Mouse (Mus musculus): ENCODE data around the gene Pkp4.

Gene Pkp4

DNA sequence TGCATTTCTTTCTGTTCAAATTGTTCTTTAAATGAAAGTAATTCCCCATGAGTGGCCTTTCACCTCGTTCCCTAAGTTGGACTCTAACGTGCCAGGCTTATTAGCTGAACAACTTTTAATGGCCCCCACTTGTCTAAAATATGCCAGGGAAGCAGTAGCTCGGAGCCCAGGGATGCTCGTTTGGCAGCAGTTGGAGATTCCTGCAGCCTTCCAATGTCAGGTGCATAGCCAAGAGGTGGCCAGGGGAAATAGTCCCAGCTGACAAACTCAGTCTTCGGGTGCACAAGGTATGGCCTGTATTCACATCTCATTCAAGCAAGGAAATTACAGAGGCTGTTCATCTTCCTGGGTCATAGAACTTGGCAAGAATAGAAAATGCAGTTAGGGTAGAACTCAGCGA lies 112.1 kb downstream of the Pkp4 start:
- no peak for DNase-seq

DNA sequence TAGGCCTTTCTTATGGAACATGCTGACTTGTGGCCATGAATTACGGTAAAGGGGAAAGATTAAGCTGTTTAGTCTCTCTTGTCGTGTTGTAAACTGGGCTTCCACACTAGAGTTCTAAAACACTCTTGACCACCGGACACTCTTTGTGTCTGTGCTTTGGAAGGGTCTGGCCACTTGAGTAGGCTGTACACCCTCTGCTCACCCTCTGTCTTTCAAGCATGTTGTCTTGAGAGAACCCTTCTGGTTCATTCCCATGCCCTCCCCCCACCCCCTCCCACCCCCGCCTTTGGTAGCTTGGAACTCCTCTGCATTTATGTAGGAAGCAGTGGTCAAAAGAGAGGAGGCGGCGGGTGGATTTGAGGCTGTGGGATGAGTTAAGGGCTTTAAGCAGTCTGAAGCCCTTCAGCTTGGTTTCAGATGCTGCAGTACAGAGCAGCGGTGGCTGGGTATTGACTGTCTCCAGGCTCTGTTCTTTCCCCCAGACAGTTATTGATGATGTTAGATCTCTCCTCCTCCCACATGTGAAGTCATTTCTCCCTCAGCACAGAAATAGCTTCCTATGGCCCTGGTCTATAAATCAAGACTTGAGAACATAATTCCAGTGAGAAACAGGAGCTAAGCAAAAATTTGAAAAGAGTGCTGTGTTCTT lies 120.4 kb downstream of the Pkp4 start:
- DNase-seq: no peak

DNA sequence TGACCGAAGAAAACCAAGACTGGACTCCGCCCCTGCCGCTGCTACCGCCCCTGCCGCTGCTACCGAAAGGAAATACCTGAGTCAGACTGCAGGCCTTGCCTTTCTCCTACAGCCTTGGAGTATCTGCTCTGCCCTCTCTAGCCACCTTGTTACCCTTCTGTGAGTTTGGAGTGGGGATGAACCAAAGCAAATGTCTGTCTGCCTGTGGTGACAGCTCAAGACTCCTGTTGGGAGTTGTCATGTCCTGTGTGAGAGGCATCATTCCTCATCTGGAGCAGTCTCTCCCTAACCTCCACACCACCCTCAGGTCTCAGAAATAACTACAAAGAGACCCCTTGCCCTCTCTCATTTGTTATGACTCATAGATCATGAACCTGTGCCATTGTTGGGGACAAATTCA lies 122.3 kb downstream of the Pkp4 start:
- DNase-seq: no peak

DNA sequence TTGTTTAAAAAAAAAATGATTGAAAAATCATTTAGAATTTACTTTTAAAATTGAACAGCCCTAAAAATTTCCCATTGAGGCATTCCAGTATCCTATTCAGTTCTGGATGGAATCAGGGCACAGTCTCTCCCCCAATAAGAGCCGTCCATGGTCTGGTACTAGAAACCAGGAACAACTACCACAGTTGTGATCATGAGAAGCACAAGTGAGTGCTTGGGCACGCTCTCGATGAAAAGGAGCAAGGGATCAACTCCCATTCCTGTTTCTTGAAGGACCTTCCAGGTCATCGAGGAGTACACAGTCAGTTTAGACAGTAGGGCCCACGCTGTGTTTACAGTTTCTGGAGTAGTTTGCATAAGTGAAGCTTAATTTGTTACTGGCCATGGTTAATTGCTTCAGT lies 123.6 kb downstream of the Pkp4 start:
- no peak for DNase-seq

DNA sequence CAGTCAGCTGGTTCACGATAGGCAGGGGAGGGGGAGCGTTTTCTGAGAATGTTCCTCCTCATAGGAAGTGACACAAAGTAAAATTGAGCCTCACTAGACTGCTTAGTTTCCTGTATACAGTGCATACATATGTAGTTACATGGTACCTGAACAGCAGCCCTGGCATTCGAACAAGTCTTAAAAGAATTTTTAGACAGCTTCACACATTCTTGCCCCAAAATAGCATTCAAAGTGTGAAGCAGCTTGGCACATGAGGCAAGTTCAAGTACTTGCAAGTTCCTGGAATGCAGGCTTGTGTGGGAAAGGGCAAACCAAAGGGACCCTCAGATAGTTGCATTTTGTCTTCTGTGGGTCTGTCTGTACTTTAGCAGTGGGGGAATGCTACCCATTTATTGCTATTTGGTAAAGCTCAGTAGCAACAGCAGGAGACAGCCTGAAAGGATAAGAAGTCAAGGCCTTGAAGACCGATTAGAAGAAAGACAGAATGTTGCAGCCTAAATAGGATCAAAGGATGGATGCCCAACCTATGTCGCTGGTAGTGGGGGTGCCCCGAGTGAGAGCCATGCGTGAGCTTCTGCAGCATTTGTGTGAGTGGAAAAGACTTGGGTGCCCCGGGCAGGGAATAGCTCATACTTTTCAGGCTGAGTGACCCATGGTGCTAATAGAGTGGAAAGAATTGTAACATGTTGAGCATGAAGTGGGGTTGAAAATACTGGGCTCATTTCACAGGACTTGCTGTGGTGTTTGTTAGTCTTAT lies 124.3 kb downstream of the Pkp4 start:
- peak; percentile 47 for DNase-seq

DNA sequence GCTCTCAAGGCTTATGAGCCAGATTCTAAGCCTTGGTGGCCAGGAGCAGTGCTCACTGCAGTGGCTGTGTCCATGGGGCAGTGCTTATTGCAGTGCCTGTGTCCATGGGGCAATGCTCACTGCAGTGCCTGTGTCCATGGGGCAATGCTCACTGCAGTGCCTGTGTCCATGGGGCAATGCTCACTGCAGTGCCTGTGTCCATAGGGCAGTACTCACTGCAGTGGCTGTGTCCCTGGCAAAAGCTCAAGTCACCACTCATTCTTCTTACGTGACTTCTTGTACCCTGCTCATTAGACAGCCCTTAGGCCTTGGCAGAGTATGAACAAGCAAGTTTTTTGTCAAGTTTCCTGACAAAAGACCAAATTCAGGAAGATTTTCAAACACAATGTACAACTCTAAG lies 124.9 kb downstream of the Pkp4 start:
- no peak for DNase-seq

DNA sequence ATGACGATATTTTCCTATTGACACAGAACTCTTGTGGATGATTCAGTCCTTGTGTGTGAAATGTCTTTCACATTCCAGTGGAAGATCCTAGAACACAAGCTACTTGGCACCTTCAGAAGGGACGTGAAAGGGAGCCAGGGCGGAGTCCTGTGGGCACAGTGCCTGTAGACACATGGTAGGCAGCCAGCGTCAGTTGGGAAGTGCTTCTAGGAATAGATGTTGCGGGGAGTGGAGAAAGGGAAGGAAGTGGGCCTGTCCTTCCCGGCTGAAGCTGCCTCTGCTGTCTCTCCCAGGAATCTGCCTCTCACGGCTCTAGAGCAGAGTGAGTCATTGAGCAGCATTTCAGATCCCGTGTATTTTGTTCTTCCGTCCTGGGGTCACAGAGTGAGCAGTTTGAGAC lies 125.6 kb downstream of the Pkp4 start:
- no peak for DNase-seq

DNA sequence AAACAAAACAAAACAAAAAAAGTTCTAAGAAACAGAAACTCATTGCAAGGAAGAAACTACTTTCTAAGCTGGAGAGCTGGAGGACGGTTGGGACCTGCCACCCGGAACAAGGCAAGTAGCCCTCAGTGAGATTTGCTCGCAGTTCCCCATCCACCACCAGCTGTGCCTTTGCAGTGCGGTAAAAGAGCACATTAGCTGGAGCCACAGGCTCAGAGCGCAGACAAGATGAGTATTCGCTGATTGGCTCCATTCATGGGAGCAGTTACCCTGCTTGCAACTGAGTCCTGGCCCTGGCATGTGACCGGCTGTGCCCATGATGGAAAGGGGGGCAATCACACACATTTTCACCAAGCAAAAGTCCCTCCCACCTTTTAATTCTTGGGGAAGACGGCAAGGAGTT lies 127.0 kb downstream of the Pkp4 start:
- DNase-seq: no peak

DNA sequence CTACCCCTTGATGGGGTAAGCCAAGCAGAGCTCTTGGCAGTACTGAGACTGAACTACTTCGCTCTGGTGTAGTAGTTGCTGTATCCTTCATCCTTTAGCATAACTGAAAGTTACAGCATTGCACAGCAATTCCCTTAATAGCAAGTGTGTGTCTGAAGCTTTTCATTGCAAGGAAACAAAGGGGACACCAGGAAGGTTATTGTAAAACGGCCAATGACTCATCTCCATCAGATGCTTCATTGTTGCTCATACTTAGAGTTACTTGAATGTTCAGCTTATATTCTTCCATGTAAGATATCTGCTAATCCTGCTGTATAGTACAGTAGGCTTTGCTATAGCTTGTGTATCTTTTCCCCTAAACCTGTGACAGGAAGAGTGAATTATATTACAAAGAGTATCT lies 128.8 kb downstream of the Pkp4 start:
- no peak for DNase-seq

DNA sequence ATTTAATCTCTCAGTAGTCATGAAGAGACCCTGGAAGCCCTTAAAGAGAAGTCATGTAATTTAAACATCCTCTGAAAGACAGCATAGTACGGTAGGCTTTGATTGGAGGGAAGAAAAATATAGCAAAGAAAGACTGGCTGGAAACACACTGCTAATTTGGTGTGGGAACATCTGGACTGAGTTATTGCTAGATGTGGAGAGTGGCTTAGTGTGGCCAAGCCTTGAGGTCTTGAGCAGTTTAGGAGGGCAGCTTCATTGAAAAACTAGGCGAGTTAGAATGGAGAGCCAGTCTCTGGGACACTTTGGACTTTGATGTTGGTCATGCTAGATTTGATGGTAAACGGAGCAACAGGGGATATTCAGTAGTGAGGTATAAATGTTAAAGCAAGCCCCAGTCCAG lies 129.7 kb downstream of the Pkp4 start:
- DNase-seq: no peak

DNA sequence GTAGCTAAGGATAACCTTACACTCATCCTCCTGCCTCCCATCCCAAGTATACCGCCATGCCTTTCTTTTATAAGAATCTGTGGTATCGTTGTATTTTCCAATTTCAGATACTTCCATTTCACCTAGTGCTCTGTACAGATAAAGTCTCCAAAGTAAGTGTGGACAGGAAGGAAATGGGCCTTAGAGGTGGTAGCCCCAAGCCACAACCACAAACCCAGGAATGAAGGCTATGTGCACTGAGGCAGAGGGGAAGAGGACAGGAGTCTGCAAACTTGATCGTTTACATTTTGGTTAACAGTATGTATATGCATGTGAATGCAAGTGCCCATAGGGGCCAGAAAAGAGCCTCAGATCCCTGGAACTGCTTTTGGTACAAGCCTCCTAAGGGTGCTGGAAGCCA lies 139.2 kb downstream of the Pkp4 start:
- no peak for DNase-seq

DNA sequence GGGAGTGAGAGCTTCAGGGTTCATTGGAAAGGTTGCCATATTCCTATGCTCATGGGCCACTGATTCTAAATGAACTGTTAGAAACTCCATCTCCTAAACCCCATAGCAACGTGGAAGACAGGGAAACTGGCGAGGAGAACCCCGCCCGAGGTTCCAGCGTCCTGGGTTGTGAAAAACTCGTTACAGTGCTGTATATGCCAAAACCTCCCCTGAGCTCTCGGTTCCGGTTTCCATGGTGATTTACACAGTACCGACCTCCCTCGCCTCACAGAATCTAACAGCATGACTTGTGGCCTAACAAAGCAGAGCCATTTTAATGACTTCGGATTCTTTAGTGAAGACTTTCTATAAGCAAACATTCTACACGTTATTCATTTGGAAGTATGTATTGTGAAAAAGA lies 141.0 kb downstream of the Pkp4 start:
- peak; percentile 34 for DNase-seq

DNA sequence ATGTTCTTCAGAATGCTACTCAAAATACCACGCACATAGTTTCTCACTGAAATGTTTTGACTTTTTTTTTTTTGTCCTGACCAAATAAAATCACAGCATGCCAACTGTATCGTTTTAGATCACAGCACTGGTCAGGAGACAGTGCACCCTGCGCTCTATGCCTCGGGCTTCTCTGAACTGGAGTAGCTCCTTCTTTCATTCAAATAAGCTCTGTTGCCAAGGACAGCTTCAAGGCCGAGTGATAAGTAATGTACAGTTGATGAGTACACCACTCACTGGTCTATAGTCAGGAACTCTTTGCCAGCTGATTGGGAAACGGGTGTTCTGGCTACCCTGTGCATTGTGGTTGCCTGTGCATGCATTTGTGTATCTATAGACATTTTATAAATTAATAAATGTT lies 141.8 kb downstream of the Pkp4 start:
- DNase-seq: no peak

DNA sequence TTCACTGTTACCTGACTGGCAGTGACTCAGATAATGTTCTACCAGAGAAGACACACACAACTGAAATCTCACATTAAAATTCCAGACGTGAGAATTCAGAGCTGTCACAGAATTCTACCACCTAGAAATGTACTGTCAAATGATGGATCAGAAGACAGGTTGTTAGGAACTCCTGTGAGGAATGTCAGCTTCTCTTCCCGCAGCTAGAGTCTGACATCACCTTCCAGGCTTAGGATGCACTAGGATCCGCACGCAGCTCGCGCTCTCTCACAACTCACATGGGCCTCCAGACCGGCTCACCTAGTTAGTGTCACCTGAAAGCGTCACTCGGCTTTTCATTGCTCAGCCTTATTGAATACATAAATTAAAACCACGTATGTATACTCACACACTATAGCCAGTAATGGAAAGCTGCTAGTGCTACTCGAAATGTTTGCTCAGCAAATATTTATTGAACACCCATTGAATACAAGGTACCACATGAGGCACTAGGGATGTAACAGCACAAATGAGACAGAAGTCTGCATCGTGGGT lies 142.9 kb downstream of the Pkp4 start:
- no peak for DNase-seq

DNA sequence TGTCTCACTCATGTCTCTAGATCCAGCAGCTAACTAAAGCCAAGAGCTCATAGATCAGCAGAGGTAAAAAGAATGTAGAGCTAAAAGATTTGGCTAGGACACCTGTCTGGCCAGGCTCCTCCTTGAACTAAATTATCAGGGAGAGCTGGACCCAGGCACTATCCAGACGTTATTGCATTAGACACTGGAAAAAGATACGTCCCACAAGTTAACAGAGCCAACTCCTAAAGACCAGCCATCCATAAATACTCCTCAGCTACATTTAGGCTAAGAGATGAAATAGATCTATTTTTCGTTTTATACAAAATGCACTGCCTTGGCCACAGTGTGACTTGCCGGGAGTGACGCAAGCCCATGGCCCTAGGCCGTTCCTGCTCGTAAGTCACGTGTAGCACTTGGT lies 146.7 kb downstream of the Pkp4 start:
- DNase-seq: no peak

DNA sequence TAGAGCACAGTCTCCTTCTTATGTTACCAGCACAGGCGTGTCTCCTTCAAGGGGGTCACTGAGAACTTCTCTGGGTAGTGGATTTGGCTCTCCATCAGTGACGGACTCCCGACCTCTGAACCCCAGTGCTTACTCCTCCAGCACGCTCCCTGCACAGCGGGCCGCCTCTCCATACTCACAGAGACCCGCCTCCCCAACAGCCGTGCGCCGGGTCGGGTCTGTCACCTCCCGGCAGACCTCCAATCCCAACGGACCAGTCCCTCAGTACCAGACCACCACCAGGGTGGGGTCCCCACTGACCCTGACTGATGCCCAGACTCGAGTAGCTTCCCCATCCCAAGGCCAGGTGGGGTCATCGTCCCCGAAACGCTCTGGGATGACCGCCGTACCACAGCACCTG lies 147.4 kb downstream of the Pkp4 start:
- no peak for DNase-seq

DNA sequence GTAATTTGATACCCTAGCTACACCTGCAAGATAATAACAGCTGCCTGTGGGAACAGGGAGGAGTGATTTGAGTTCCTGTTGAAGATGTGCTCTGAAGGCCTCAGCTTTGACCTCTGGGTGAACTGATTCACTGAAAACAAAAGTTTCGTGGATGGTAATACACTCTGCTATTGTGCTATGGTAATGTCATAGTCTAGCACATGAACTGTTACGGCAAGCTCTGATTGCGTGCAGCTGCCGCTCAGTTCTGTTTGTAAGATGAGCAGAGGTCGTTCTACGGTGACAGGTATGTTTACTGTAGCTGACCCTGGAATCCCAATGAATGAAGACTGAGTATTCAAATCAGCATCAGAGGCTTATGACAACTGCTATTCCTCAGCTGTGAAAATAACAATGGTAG lies 152.6 kb downstream of the Pkp4 start:
- DNase-seq: peak; percentile 8

DNA sequence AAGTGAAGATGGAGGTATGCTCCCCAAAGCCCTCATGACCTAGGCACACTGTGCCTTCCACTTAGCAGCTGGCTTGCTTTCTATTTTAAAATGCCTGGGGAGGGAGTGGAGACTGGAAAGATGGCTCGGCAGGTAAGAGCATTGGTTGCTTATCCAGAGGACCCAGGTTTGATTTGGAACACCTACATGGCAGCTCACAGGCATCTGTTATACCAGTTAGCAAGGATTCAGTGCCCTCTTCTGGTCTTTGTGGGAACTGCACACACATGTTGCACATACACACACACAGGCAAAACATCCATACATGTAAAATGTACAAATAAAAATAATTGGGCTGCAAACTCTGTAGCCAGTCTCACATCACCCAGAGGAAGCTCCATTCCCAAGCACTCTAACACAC lies 158.0 kb downstream of the Pkp4 start:
- no peak for DNase-seq

DNA sequence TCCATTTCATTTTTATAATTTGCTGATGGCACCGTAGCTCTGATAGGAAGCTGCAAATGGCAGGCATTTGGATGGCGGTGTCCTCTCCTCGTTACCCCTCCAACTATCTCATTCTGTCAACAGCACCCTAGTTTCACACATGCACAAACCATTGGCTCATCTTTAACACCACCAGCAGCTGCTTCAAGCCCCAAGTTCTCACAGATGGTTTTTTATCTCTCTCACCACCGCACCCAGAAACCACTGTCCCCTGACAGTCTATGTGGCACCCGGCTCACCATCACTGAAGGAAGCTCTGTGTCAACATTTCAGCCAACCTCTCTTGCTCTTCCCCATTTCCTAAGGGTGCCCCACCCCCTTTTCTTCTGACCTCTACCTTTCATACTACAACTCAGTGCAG lies 167.3 kb downstream of the Pkp4 start:
- no peak for DNase-seq

DNA sequence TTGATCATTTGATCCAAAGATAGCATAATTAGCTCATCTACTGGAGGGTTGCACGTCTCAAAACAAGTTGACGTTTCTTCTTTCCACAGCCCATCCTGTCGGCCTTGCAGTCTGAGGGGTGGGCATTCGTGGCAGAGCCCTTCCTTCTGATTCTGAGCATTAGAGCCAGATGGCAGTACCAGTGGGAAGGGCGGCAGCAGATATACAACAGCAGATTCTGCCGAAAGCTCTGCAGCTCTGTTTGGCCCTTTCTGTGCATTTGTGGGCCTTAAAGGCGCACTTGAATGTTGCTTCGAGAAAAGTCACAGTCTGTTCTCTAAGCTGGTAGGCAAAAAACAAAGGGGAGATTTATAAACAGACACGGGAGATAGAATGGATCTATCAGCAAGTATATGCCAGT lies 170.4 kb downstream of the Pkp4 start:
- DNase-seq: no peak

DNA sequence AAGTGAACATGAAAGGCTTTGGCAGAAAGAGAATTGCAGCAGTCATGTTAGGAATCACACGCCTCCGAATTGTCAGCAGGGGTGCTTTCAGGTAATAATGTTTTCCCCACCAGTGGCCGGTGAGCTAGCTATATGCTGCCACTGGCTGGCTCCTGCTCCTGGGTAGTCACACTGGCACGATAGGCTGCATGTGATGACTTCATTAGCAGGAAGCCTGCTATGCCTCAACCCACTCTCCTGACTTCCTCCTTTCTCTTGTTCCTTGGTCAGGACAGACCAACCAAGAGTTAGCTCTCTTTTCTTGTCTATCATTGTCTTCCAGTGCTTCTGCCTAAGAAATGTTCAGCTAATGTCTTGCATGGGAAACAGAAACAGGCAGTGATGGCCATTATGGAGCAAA lies 171.9 kb downstream of the Pkp4 start:
- DNase-seq: no peak

DNA sequence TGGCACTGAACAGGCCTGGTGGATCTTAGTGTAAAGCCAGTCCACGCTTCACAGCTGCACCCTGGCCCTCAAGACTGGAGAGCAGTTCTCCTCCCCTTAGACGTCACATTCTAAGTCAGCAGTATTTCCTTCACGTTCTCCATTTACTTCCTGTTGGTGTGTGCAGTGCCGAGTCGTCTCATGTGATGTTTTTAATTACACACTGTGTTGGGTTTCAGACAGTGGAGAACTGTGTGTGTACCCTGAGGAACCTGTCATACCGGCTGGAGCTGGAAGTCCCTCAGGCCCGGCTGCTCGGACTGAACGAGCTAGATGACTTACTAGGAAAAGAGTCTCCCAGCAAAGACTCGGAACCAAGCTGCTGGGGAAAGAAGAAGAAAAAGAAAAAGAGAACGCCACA lies 177.9 kb downstream of the Pkp4 start:
- no peak for DNase-seq

DNA sequence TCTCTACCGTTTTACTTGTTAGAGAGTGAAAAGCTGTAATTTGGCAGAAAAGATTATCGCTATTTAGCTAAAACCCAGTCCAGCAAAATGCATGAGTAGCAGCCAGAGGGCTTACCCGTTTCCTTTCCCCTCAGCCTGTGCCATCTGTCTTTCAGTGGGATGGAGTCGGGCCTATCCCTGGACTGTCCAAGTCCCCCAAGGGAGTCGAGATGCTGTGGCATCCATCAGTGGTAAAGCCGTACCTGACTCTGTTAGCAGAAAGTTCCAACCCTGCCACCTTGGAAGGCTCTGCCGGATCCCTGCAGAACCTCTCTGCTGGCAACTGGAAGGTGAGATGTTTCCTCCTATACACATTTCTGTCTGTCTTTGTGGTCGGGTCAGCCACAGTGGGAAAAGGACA lies 178.3 kb downstream of the Pkp4 start:
- no peak for DNase-seq

DNA sequence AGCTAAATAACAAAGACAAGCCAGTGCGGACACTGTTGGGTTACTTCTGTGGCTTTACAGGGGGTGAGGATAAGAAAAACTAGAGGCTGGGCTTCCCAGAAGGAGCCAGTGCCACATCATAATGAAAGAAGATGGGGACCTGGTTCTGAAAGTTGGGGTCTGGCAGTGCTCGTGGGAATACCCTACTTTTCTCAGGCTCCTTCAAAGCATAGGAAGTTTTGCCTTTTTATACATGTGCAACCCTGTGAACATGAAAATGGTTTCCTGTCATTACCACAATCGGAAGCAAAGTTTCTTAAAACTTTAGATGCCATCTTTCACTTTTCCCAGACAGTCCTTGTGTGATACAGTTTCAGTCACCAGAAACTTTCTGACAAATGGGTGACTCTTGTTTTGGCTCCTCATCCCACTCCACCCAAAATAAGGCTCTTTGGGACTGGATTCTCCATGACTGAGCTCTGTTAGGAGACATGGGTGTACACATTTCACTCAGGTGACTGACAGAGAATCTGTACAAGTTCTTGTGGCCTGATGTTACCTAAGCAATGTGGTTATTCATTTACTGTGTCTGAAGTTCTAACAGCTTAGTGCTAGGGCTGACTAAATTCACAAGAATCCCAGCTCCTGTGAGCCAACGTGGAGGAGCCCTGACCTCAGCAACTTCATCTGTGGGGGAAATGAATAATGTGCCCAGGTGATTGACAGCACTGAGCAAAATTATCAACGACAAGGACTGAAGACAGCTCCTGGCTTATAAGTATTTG lies 179.3 kb downstream of the Pkp4 start:
- no peak for DNase-seq

Data from retina, postnatal 1 day (tissue).